In the genomic region with DNA sequence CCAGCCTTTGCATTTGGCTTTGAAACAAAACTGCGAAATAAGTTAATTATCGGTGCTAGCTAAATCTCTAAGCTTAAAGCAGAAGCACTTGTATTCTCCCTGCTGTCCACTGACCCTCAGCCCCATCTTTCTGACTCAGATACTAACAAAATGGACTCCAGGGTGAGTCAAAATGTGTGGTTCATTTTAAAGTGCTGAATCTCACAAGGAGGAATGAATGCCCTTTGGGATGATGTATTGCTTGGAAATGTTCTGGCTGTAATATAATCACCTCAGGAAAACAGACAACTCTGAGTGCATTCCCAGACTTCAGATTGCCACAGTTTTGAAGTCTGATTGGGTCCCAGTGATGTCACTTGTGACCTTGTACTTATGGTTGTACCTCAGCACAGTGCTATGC, we compare ENCODE assay signal across 23 mouse cellular contexts.
DNase-seq lines count a peak whose midpoint lies in the region; ATAC-seq and TF ChIP-seq lines count a peak whose summit lies in the region.
"Had no signal": no experiment of that assay in that cellular context is flagged by ENCODE, and none has a peak within 500 bp of the region (broad histone marks: within the 10 kb centered on the region; RNA-seq: fewer than 3 reads in every experiment).

No protein-coding gene starts in this region.

- no peak for TF ChIP-seq POLR2A in embryonic fibroblast, embryonic 13.5 days (IDR thresholded peaks at IDR 0.05; ENCODE audit: low read depth, low read length)
- no peak for TF ChIP-seq POLR2A in cerebellum, adult 2 months (IDR thresholded peaks at IDR 0.05; ENCODE audit: borderline replicate concordance, insufficient read depth, low read length)

- no peaks in the 10 kb centered on the region for H3K36me3 ChIP-seq in hindbrain, embryonic 10.5 days
- H3K36me3 ChIP-seq in hindbrain, embryonic 11.5 days (ENCODE audit: control insufficient read depth, insufficient read depth, low read length) = no peaks in the 10 kb centered on the region
- H3K36me3 ChIP-seq in forebrain, embryonic 15.5 days = no peaks in the 10 kb centered on the region
- H3K36me3 ChIP-seq: embryonic facial prominence, embryonic 13.5 days; embryonic facial prominence, embryonic 15.5 days; forebrain, embryonic 10.5 days; forebrain, embryonic 12.5 days had no signal

- TF ChIP-seq CTCF in embryonic fibroblast, embryonic 13.5 days (IDR thresholded peaks at IDR 0.05; ENCODE audit: borderline replicate concordance, insufficient read depth, low read length) = no peak
- TF ChIP-seq CTCF in cerebellum, adult 2 months (IDR thresholded peaks at IDR 0.05; ENCODE audit: borderline replicate concordance, insufficient read depth, low read depth, low read length) = no peak
- no peak for TF ChIP-seq CTCF in left cerebral cortex, adult 2 months (IDR thresholded peaks at IDR 0.05)

- H3K4me1 ChIP-seq in hindbrain, embryonic 10.5 days (replicated peaks) = peaks cover 36% of the 10 kb centered on the region
- H3K4me1 ChIP-seq in hindbrain, embryonic 11.5 days (replicated peaks; ENCODE audit: control insufficient read depth, insufficient read depth, low read length) = 0 out of 2 replicates have a peak, but pooled peaks cover 4% of the 10 kb centered on the region
- peaks cover 6% of the 10 kb centered on the region for H3K4me1 ChIP-seq in embryonic fibroblast, embryonic 13.5 days (ENCODE audit: control insufficient read depth, insufficient read depth, low read length)
- no peaks in the 10 kb centered on the region for H3K4me1 ChIP-seq in cerebellum, adult 2 months (ENCODE audit: control insufficient read depth, insufficient read depth, low read length)
- H3K4me1 ChIP-seq in forebrain, embryonic 15.5 days = peaks cover 19% of the 10 kb centered on the region

- H3K4me2 ChIP-seq in hindbrain, embryonic 11.5 days (replicated peaks; ENCODE audit: low read depth, low read length) = no peak overlapping the region
- no peak overlapping the region for H3K4me2 ChIP-seq in forebrain, embryonic 15.5 days (replicated peaks)
- H3K4me2 ChIP-seq: embryonic facial prominence, embryonic 13.5 days; embryonic facial prominence, embryonic 15.5 days; forebrain, embryonic 12.5 days had no signal

- ATAC-seq in hindbrain, embryonic 11.5 days (ENCODE audit: low FRiP score) = no peak
- ATAC-seq in forebrain, embryonic 15.5 days (replicated peaks) = no peak
- ATAC-seq: activated CD4-positive, CD25-positive, alpha-beta regulatory T cell, adult 4 months; forebrain, embryonic 16.5 days had no signal

- DNase-seq in hindbrain, embryonic 10.5 days (ENCODE audit: low spot score) = no peak
- no peak for DNase-seq in hindbrain, embryonic 11.5 days (ENCODE audit: low spot score)
- peak; percentile 63 for DNase-seq in 3T3-L1 (ENCODE audit: low read depth, low spot score)
- peak; percentile 77 for DNase-seq in NIH3T3 (ENCODE audit: low read depth)
- DNase-seq in cerebellum, adult 2 months = no peak
- no peak for DNase-seq in left cerebral cortex, adult 2 months (ENCODE audit: extremely low spot score in 1 of 2, low spot score in 2 of 2)
- DNase-seq: adrenal gland, adult 8-10 months; adrenal gland, postnatal 14 days; adrenal gland, postnatal 36 days; cerebellum, adult 11-12 months; cerebellum, adult 8-10 months; cerebellum, adult 9-11 months; cerebellum, postnatal 14 days; cerebellum, postnatal 36 days; embryo, embryonic 11 days had no signal

- H3K9me3 ChIP-seq in hindbrain, embryonic 10.5 days = no peaks in the 10 kb centered on the region
- H3K9me3 ChIP-seq in hindbrain, embryonic 11.5 days (ENCODE audit: control insufficient read depth, low read length) = no peaks in the 10 kb centered on the region
- no peaks in the 10 kb centered on the region for H3K9me3 ChIP-seq in forebrain, embryonic 15.5 days
- H3K9me3 ChIP-seq: embryonic facial prominence, embryonic 13.5 days; embryonic facial prominence, embryonic 15.5 days; forebrain, embryonic 10.5 days; forebrain, embryonic 12.5 days had no signal

- no peaks in the 10 kb centered on the region for H3K27me3 ChIP-seq in hindbrain, embryonic 10.5 days (ENCODE audit: insufficient read depth, poor library complexity, severe bottlenecking)
- H3K27me3 ChIP-seq in hindbrain, embryonic 11.5 days (ENCODE audit: control insufficient read depth, insufficient read depth, low read length) = no peaks in the 10 kb centered on the region
- no peaks in the 10 kb centered on the region for H3K27me3 ChIP-seq in cerebellum, adult 2 months (ENCODE audit: control insufficient read depth, insufficient read depth, low read length)
- no peaks in the 10 kb centered on the region for H3K27me3 ChIP-seq in forebrain, embryonic 15.5 days
- H3K27me3 ChIP-seq: embryonic facial prominence, embryonic 13.5 days; embryonic facial prominence, embryonic 15.5 days; forebrain, embryonic 12.5 days had no signal

- WGBS in hindbrain, embryonic 10.5 days = 93% methylated on average over 2 of the region's 2 CpGs
- 95% methylated on average over 2 of the region's 2 CpGs for WGBS in hindbrain, embryonic 11.5 days
- WGBS in cerebellum, adult 2 months = 95% methylated on average over 2 of the region's 2 CpGs
- WGBS in forebrain, embryonic 15.5 days = 85% methylated on average over 2 of the region's 2 CpGs

- intact Hi-C loops in left cerebral cortex, adult 2 months (cut with DNase I) = no loop called here

- no peak overlapping the region for H3K4me3 ChIP-seq in hindbrain, embryonic 10.5 days
- H3K4me3 ChIP-seq in hindbrain, embryonic 11.5 days (ENCODE audit: low read depth, low read length) = no peak overlapping the region
- no peak overlapping the region for H3K4me3 ChIP-seq in embryonic fibroblast, embryonic 13.5 days (ENCODE audit: insufficient read depth, low read length)
- no peak overlapping the region for H3K4me3 ChIP-seq in cerebellum, adult 2 months (replicated peaks; ENCODE audit: insufficient read depth, low read depth, low read length)
- no peak overlapping the region for H3K4me3 ChIP-seq in forebrain, embryonic 15.5 days
- H3K4me3 ChIP-seq in left cerebral cortex, adult 2 months = no peak overlapping the region
- H3K4me3 ChIP-seq: embryonic facial prominence, embryonic 13.5 days; embryonic facial prominence, embryonic 15.5 days; forebrain, embryonic 10.5 days; forebrain, embryonic 12.5 days had no signal

- peak overlapping the region; percentile 86; the same call in 1 of the 2 replicates for H3K27ac ChIP-seq in hindbrain, embryonic 10.5 days
- H3K27ac ChIP-seq in hindbrain, embryonic 11.5 days (ENCODE audit: low read depth, low read length) = no peak overlapping the region
- H3K27ac ChIP-seq in embryonic fibroblast, embryonic 13.5 days (ENCODE audit: insufficient read depth, low read length) = peak overlapping the region; percentile 57; the same call in 1 of the 2 replicates
- no peak overlapping the region for H3K27ac ChIP-seq in cerebellum, adult 2 months (ENCODE audit: insufficient read depth, low read length)
- H3K27ac ChIP-seq in forebrain, embryonic 15.5 days (replicated peaks) = no peak overlapping the region
- H3K27ac ChIP-seq in left cerebral cortex, adult 2 months = no peak overlapping the region
- H3K27ac ChIP-seq: embryonic facial prominence, embryonic 13.5 days; embryonic facial prominence, embryonic 15.5 days; forebrain, embryonic 10.5 days; forebrain, embryonic 12.5 days had no signal

- H3K9ac ChIP-seq in hindbrain, embryonic 11.5 days (ENCODE audit: low read depth, low read length) = no peak overlapping the region
- H3K9ac ChIP-seq in forebrain, embryonic 15.5 days (replicated peaks) = no peak overlapping the region
- H3K9ac ChIP-seq: embryonic facial prominence, embryonic 13.5 days; embryonic facial prominence, embryonic 15.5 days; forebrain, embryonic 12.5 days had no signal

Comparison
In these comparisons a context has a peak if more than half of its experiments do, and no peak if none do; other contexts are left out.
1. H3K27ac ChIP-seq: peak in hindbrain, embryonic 10.5 days (single experiment) and embryonic fibroblast, embryonic 13.5 days (single experiment); none in hindbrain, embryonic 11.5 days (single experiment), cerebellum, adult 2 months (single experiment), forebrain, embryonic 15.5 days (single experiment) and left cerebral cortex, adult 2 months (single experiment).
2. DNase-seq: peak in 3T3-L1 (single experiment) and NIH3T3 (single experiment); none in hindbrain, embryonic 10.5 days (single experiment), hindbrain, embryonic 11.5 days (single experiment), cerebellum, adult 2 months (0 of 2) and left cerebral cortex, adult 2 months (0 of 2).